Mouse (Mus musculus) hindbrain, embryonic 16.5 days (tissue): ENCODE results near the gene Kif3b. TPM values are rescaled to one million over a fixed set of nuclear protein-coding genes. Genes with fewer than 3 reads are reported as not detected.

Source experiments
- ATAC-seq: fragments of 200-750 bp; cut with Nextera tagmentation; 2 replicates; pipeline ENCODE4 v1.8.0; 2017; ENCODE audit warnings: moderate TSS enrichment, moderate library complexity
- H3K27ac ChIP-seq: fragments of 300-500 bp; sonication (generic); 2 replicates; pipeline ENCODE4 v1.5.1; 2014; ENCODE audit warnings: low read depth, mild to moderate bottlenecking, control low read depth, low read length, moderate library complexity
- H3K27me3 ChIP-seq: fragments of 300-500 bp; sonication (generic); replicated peaks from 2 replicates; pipeline ENCODE4 v1.6.1; 2014; ENCODE audit warnings: low read length; ENCODE audit not compliant: control insufficient read depth, insufficient read depth
- H3K36me3 ChIP-seq: fragments of 300-500 bp; sonication (generic); 2 replicates; pipeline ENCODE4 v1.6.1; 2014; ENCODE audit warnings: mild to moderate bottlenecking, low read length, moderate library complexity, mixed read lengths; ENCODE audit not compliant: control insufficient read depth, insufficient read depth
- H3K4me1 ChIP-seq: fragments of 300-500 bp; sonication (generic); 2 replicates; pipeline ENCODE4 v1.6.1; 2014; ENCODE audit warnings: low read depth, low read length; ENCODE audit not compliant: control insufficient read depth, insufficient read depth
- H3K4me2 ChIP-seq: fragments of 300-500 bp; sonication (generic); 2 replicates; pipeline ENCODE4 v1.6.1; 2014; ENCODE audit warnings: mild to moderate bottlenecking, low read length, control low read depth, moderate library complexity
- H3K4me3 ChIP-seq: fragments of 300-500 bp; sonication (generic); 2 replicates; pipeline ENCODE4 v1.5.1; 2014; ENCODE audit warnings: mild to moderate bottlenecking, low read length, control low read depth, moderate library complexity
- H3K9ac ChIP-seq: fragments of 300-500 bp; sonication (generic); 2 replicates; pipeline ENCODE4 v1.6.1; 2014; ENCODE audit warnings: low read depth, mild to moderate bottlenecking, control low read depth, low read length, moderate library complexity
- H3K9me3 ChIP-seq: fragments of 300-500 bp; sonication (generic); 2 replicates; pipeline ENCODE4 v1.6.1; 2014; ENCODE audit warnings: mild to moderate bottlenecking, low read length, moderate library complexity; ENCODE audit not compliant: control insufficient read depth
- WGBS: fragments of 180-500 bp; shearing (Covaris S2); extraction: QIAGEN DNeasy Blood & Tissue Kit; methylation state at CpG from one replicate; pipeline ENCODE4 v1.1.7; 2014; 5-methylcytosine and 5-hydroxymethylcytosine counted together
- polyA plus RNA-seq: library from polyadenylated mRNA; unstranded; fragments of >200 nt; fragmentation: Nextera tagmentation; extraction: Ambion mirVana; gene quantifications from 2 replicates; pipeline ENCODE4 v1.2.1, GENCODE M21; 2015

Kif3b gene
- polyA plus RNA-seq, 1 experiment from 2014 or later: 23.9 TPM

DNA sequence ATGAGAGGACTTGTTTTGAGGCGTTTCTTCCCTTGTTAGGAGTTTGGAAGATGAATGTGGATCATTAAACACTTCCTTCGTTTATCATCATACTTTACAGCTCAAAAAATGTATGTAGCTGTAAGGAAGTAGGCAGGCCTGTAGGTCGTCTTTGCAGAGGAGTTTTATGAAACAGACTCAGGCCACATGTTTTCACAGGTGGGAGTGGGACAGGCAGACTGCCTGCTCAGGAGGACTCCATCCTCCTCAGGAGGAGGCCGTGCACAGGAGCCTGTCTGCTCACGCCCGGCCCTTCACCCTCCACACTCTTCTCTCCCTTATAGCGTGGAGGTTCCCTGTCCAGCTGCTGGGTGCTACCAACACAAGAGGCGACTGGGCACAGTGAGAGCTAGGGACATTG, 17.9 kb downstream of the Kif3b start:
- no peak overlapping the region for H3K4me2 ChIP-seq
- no peaks in the 10 kb centered on the region; the same call in 1 of the 2 replicates for H3K4me1 ChIP-seq
- no peak overlapping the region for H3K27ac ChIP-seq
- no peak overlapping the region for H3K9ac ChIP-seq
- WGBS: 80% methylated on average over 8 of the region's 8 CpGs
- H3K27me3 ChIP-seq: no peaks in the 10 kb centered on the region
- H3K9me3 ChIP-seq: no peaks in the 10 kb centered on the region
- H3K36me3 ChIP-seq: no peaks in the 10 kb centered on the region
- H3K4me3 ChIP-seq: no peak overlapping the region
- no peak for ATAC-seq

DNA sequence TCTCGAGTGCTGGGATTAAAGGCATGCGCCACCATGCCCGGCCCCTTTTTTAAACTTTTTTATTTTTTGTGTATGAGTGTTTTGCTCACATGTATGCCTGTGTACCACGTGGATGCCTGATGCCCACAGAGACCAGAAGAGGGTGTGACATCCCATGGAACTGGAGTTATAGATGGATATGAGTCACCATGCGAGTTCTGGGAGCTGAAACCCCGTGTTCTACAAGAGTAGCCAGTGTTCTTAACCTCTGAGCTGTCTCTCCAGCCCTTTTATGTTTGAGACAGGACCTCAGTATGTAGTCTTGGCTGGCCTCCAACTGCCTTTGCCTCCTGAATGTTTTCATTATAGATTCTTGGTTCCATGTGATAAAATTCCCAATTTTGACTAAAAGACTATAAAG, 19.0 kb downstream of the Kif3b start:
- WGBS: 71% methylated on average over 6 of the region's 6 CpGs
- Histone ChIP-seq H3K9ac (no peak overlapping the region), H3K4me3 (no peak overlapping the region), H3K4me2 (no peak overlapping the region), H3K27me3 (no peaks in the 10 kb centered on the region), H3K9me3 (no peaks in the 10 kb centered on the region), H3K4me1 (no peaks in the 10 kb centered on the region; the same call in 1 of the 2 replicates), H3K27ac (no peak overlapping the region), H3K36me3 (no peaks in the 10 kb centered on the region)
- no peak for ATAC-seq

- Histone ChIP-seq H3K9ac (no peak overlapping the region), H3K27ac (no peak overlapping the region), H3K36me3 (peaks cover 14% of the 10 kb centered on the region), H3K4me3 (no peak overlapping the region), H3K4me2 (no peak overlapping the region), H3K27me3 (no peaks in the 10 kb centered on the region), H3K4me1 (no peaks in the 10 kb centered on the region), H3K9me3 (no peaks in the 10 kb centered on the region)
- no peak for ATAC-seq
- 91% methylated on average over 9 of the region's 9 CpGs for WGBS
Observed at GRCm38 (mm10) chr2:153312884-153313283, 21.7 kb downstream of the Kif3b start.

DNA sequence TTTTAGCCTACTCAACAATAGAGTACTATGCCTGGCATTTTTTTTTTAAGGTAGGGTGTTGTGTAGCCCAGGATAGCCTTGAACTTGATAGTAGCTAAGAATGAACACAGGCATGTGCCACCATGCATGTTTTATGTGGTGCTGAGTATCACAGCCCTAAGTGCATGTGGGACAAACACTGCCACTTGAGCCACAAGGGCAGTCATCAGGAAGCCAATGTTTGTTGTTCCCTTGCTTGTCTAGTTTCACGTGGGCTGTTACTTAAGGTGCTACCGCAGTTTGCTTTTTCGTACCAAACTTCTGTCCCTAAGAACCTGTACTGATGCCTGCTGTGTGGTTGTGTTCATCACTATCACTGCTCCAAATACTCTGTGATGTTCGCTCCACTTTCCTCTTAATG, 27.2 kb downstream of the Kif3b start:
- Histone ChIP-seq H3K27ac (no peak overlapping the region), H3K9me3 (no peaks in the 10 kb centered on the region), H3K9ac (no peak overlapping the region), H3K4me1 (no peaks in the 10 kb centered on the region), H3K27me3 (no peaks in the 10 kb centered on the region), H3K4me3 (no peak overlapping the region), H3K4me2 (no peak overlapping the region), H3K36me3 (peaks cover 35% of the 10 kb centered on the region)
- 87% methylated on average over 4 of the region's 4 CpGs for WGBS
- ATAC-seq: no peak

DNA sequence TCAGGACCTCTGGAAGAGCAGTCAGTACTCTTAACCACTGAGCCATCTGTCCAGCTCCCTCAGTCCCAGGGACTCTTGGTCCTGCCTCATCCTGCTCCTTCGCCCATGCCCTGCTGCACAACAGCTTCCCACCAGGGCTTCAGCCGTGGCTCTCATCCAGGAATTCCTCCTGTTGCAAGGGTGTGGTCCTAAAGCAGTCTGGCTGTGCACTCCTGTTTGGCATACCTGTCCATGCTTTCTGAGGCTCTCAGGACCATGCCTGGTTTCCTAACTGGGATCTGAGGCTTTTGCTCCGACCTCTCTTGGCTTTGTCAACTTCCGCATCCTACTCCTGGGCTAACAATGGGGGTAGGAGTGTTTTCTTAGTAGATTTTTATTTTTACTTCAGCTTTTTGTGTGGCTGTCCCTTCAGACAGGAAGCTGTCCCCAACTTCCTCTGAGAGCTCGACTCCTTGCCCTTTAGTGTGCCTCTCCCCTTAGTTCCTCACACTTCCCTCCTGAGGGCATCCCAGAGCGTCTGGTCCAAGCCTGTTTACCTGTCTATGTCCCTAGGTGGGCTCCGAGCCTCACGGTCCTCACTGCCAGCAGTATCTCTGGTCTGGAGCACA, 27.9 kb downstream of the Kif3b start:
- no peak overlapping the region for H3K27ac ChIP-seq
- WGBS: 82% methylated on average over 8 of the region's 8 CpGs
- no peaks in the 10 kb centered on the region for H3K9me3 ChIP-seq
- no peak overlapping the region for H3K9ac ChIP-seq
- no peaks in the 10 kb centered on the region for H3K27me3 ChIP-seq
- no peak for ATAC-seq
- no peaks in the 10 kb centered on the region for H3K4me1 ChIP-seq
- H3K36me3 ChIP-seq: peaks cover 39% of the 10 kb centered on the region
- H3K4me2 ChIP-seq: no peak overlapping the region
- no peak overlapping the region for H3K4me3 ChIP-seq

DNA sequence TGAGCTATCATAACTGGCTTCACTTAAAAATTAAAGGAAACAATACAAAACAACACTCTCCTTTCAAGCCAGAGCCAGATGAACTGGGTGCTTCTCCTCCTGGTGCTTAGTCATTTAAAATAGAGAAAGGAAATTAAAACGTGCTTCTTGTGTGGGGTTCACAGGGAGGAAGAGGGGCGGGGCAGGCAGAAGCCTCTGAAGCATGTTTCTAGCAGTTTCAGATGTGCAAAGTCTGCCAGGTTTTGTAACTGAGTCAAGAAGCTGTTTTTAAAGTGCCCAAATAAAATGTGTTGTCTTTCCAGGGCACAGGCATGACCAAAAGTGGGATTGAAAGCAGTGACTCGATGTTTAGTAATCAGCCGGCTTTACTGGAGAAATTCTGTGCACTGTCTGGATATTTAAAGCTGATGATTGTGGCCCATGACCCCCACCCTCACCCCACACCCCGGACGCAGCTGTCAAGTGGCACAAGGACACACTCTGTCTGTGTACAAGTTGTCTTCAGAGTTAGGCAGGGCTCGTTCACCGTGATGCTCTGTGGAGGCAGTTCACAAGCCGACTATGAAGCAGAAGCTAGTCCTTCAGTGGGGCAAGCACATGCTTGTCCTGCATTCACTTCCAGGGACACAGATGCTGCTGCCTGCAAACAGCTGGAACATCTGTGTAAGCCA, 34.6 kb downstream of the Kif3b start:
- no peak overlapping the region for H3K27ac ChIP-seq
- no peak overlapping the region for H3K4me2 ChIP-seq
- no peak overlapping the region for H3K4me3 ChIP-seq
- H3K4me1 ChIP-seq: no peaks in the 10 kb centered on the region
- H3K36me3 ChIP-seq: peaks cover 47% of the 10 kb centered on the region
- no peak overlapping the region for H3K9ac ChIP-seq
- WGBS: 90% methylated on average over 9 of the region's 9 CpGs
- ATAC-seq: no peak
- no peaks in the 10 kb centered on the region for H3K27me3 ChIP-seq
- H3K9me3 ChIP-seq: no peaks in the 10 kb centered on the region

GRCm38 (mm10) chr2:153332271-153332670, 41.1 kb downstream of the Kif3b start:
- Histone ChIP-seq H3K4me2 (no peak overlapping the region), H3K27me3 (no peaks in the 10 kb centered on the region), H3K4me3 (no peak overlapping the region), H3K9me3 (no peaks in the 10 kb centered on the region), H3K4me1 (no peaks in the 10 kb centered on the region), H3K27ac (no peak overlapping the region), H3K36me3 (peaks cover 29% of the 10 kb centered on the region), H3K9ac (no peak overlapping the region)
- WGBS: 93% methylated on average over 5 of the region's 5 CpGs
- no peak for ATAC-seq

- Histone ChIP-seq H3K27me3 (no peaks in the 10 kb centered on the region), H3K9me3 (no peaks in the 10 kb centered on the region), H3K4me2 (no peak overlapping the region), H3K4me3 (no peak overlapping the region), H3K36me3 (peaks cover 29% of the 10 kb centered on the region), H3K4me1 (no peaks in the 10 kb centered on the region), H3K9ac (no peak overlapping the region), H3K27ac (no peak overlapping the region)
- ATAC-seq: no peak
- WGBS: 91% methylated on average over 3 of the region's 3 CpGs
Observed at GRCm38 (mm10) chr2:153332981-153333380, 41.8 kb downstream of the Kif3b start.

DNA sequence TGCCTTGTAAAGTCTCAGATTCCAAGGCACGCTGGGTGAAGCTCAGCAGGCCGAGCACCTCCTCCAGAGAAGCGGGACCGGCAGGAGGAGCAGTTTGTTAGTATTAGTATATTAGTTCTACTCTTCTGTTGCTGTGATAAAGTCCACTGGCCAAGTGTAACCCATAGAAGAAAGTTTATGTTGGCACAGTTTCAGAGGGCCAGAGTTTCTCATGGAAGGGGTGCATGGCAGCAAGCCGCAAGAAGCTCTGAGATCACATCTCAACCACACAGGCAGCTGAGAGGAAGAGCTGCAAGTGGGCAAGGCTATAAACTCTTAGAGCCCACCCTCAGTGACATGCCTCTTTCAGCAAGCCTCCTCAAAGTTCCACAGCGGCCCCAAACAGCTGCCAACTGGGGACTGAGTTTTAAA, 42.6 kb downstream of the Kif3b start:
- 86% methylated on average over 6 of the region's 6 CpGs for WGBS
- Histone ChIP-seq H3K4me1 (no peaks in the 10 kb centered on the region), H3K9me3 (no peaks in the 10 kb centered on the region), H3K9ac (no peak overlapping the region), H3K36me3 (peaks cover 27% of the 10 kb centered on the region), H3K27me3 (no peaks in the 10 kb centered on the region), H3K27ac (no peak overlapping the region), H3K4me2 (no peak overlapping the region), H3K4me3 (no peak overlapping the region)
- ATAC-seq: no peak
